In the genomic region with DNA sequence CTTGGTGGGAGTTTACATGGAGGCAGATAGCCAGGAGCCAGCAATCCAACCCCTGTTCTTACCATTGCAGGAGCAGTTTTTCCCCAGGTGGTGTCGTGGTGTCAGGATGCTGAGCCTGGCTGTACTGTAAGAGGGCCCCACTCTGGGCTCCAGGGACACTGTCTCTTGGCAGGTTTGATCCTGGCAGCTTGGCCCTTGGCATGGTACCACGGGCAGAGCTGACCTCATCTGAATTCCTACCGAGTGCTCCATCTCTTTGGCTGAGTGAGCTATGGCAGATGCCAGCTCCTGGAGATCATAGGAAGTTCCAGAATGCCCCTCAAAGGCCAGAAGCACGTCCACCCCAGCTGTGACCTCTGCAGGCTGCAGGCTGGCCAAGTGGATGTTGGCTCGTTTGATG, we compare ENCODE assay signal across 12 mouse cellular contexts. TPM values are rescaled to one million over a fixed set of nuclear protein-coding genes. Genes with fewer than 3 reads are reported as not detected.
DNase-seq lines count a peak whose midpoint lies in the region; ATAC-seq and TF ChIP-seq lines count a peak whose summit lies in the region.
"Had no signal": no experiment of that assay in that cellular context is flagged by ENCODE, and none has a peak within 500 bp of the region (broad histone marks: within the 10 kb centered on the region; RNA-seq: fewer than 3 reads in every experiment).

No protein-coding gene starts in this region.

- H3K27ac ChIP-seq in midbrain, postnatal 0 days (ENCODE audit: low read depth, low read length): no peak overlapping the region
- H3K27ac ChIP-seq in midbrain, embryonic 10.5 days (replicated peaks): no peak overlapping the region
- no peak overlapping the region for H3K27ac ChIP-seq in gastrocnemius, adult 2 months
- H3K27ac ChIP-seq in intestine, postnatal 0 days (ENCODE audit: low read depth, low read length): no peak overlapping the region
- H3K27ac ChIP-seq: forebrain, embryonic 12.5 days; hindbrain, embryonic 15.5 days; liver, embryonic 15.5 days; midbrain, embryonic 13.5 days had no signal

- H3K27me3 ChIP-seq in midbrain, postnatal 0 days (ENCODE audit: insufficient read depth, low read length): no peaks in the 10 kb centered on the region
- H3K27me3 ChIP-seq in midbrain, embryonic 10.5 days (ENCODE audit: low read depth, poor library complexity, severe bottlenecking): no peaks in the 10 kb centered on the region
- no peaks in the 10 kb centered on the region for H3K27me3 ChIP-seq in intestine, postnatal 0 days (replicated peaks; ENCODE audit: control insufficient read depth, insufficient read depth, low read length)
- H3K27me3 ChIP-seq: forebrain, embryonic 12.5 days; hindbrain, embryonic 15.5 days; liver, embryonic 15.5 days; midbrain, embryonic 13.5 days had no signal

- H3K9ac ChIP-seq in midbrain, postnatal 0 days (replicated peaks; ENCODE audit: low read length, poor library complexity, severe bottlenecking): no peak overlapping the region
- H3K9ac ChIP-seq in intestine, postnatal 0 days (ENCODE audit: low read depth, low read length): no peak overlapping the region
- H3K9ac ChIP-seq: forebrain, embryonic 12.5 days; hindbrain, embryonic 15.5 days; liver, embryonic 15.5 days; midbrain, embryonic 13.5 days had no signal

- DNase-seq in adrenal gland, postnatal 14 days: peak; percentile 67
- no peak for DNase-seq in adrenal gland, adult 8-10 months
- DNase-seq in midbrain, postnatal 0 days (ENCODE audit: low spot score): peak; percentile 81
- DNase-seq in midbrain, embryonic 10.5 days (ENCODE audit: low spot score): no peak
- peak; percentile 92 for DNase-seq in gastrocnemius, adult 2 months
- DNase-seq in embryo, embryonic 11 days: no peak
- no peak for DNase-seq in kidney, adult 18-20 months

- no peak for ATAC-seq in midbrain, postnatal 0 days (ENCODE audit: low FRiP score)
- no peak for ATAC-seq in intestine, postnatal 0 days
- ATAC-seq: midbrain, embryonic 13.5 days had no signal

- no peaks in the 10 kb centered on the region for H3K36me3 ChIP-seq in midbrain, postnatal 0 days (ENCODE audit: insufficient read depth, low read length)
- no peaks in the 10 kb centered on the region for H3K36me3 ChIP-seq in midbrain, embryonic 10.5 days
- H3K36me3 ChIP-seq in intestine, postnatal 0 days (ENCODE audit: control insufficient read depth, insufficient read depth): no peaks in the 10 kb centered on the region
- H3K36me3 ChIP-seq: forebrain, embryonic 12.5 days; hindbrain, embryonic 15.5 days; liver, embryonic 15.5 days; midbrain, embryonic 13.5 days had no signal

- intact Hi-C loops in gastrocnemius, adult 2 months (cut with DNase I): loop anchor here (2.0 kb wide), 1 partner anchor 123 kb away; no protein-coding TSS in a partner anchor

- H3K9me3 ChIP-seq in midbrain, postnatal 0 days (ENCODE audit: low read length): no peaks in the 10 kb centered on the region
- H3K9me3 ChIP-seq in midbrain, embryonic 10.5 days (replicated peaks): no peaks in the 10 kb centered on the region
- H3K9me3 ChIP-seq in intestine, postnatal 0 days (ENCODE audit: control insufficient read depth): no peaks in the 10 kb centered on the region
- H3K9me3 ChIP-seq: forebrain, embryonic 12.5 days; hindbrain, embryonic 15.5 days; liver, embryonic 15.5 days; midbrain, embryonic 13.5 days had no signal

- H3K4me1 ChIP-seq in midbrain, postnatal 0 days (ENCODE audit: insufficient read depth, low read length): no peaks in the 10 kb centered on the region
- no peaks in the 10 kb centered on the region for H3K4me1 ChIP-seq in midbrain, embryonic 10.5 days
- H3K4me1 ChIP-seq in intestine, postnatal 0 days (replicated peaks; ENCODE audit: control insufficient read depth, insufficient read depth, low read length): no peaks in the 10 kb centered on the region
- H3K4me1 ChIP-seq: forebrain, embryonic 12.5 days; hindbrain, embryonic 15.5 days; liver, embryonic 15.5 days; midbrain, embryonic 13.5 days had no signal

- no peak overlapping the region for H3K4me3 ChIP-seq in midbrain, postnatal 0 days (ENCODE audit: low read depth, low read length)
- H3K4me3 ChIP-seq in midbrain, embryonic 10.5 days: no peak overlapping the region
- no peak overlapping the region for H3K4me3 ChIP-seq in gastrocnemius, adult 2 months
- no peak overlapping the region for H3K4me3 ChIP-seq in intestine, postnatal 0 days (ENCODE audit: low read depth, low read length)
- H3K4me3 ChIP-seq: forebrain, embryonic 12.5 days; hindbrain, embryonic 15.5 days; liver, embryonic 15.5 days; midbrain, embryonic 13.5 days had no signal

- no peak overlapping the region for H3K4me2 ChIP-seq in midbrain, postnatal 0 days (ENCODE audit: low read depth, low read length, poor library complexity, severe bottlenecking)
- H3K4me2 ChIP-seq in intestine, postnatal 0 days (replicated peaks; ENCODE audit: low read depth): no peak overlapping the region
- H3K4me2 ChIP-seq: forebrain, embryonic 12.5 days; hindbrain, embryonic 15.5 days; liver, embryonic 15.5 days; midbrain, embryonic 13.5 days had no signal

- 0 out of 2 replicates have a peak, but pooled peaks have one; percentile 15 for TF ChIP-seq CTCF in midbrain, postnatal 0 days (IDR thresholded peaks at IDR 0.05)
- peak; percentile 56 for TF ChIP-seq CTCF in gastrocnemius, adult 2 months (IDR thresholded peaks at IDR 0.05)
- no peak for TF ChIP-seq CTCF in intestine, postnatal 0 days (IDR thresholded peaks at IDR 0.05; ENCODE audit: low read depth)

- 58% methylated on average over 5 of the region's 5 CpGs for WGBS in midbrain, postnatal 0 days
- 81% methylated on average over 5 of the region's 5 CpGs for WGBS in midbrain, embryonic 10.5 days
- WGBS in intestine, postnatal 0 days: 56% methylated on average over 5 of the region's 5 CpGs

RNA-seq across cellular contexts. Expression of a gene that starts 57.9 kb away (rescaled TPM):
- 19.3 and 23.0 TPM in 2 replicates for total RNA-seq in adrenal gland, postnatal 14 days (2021)
- 10 to 100 TPM; 24.4 to 27.7 (median 24.6) TPM for total RNA-seq in adrenal gland, adult 8-10 months (2022)
- 27.6 and 31.8 TPM in 2 replicates for total RNA-seq in midbrain, postnatal 0 days (2014; rRNA removed)
- polyA plus RNA-seq in midbrain, postnatal 0 days (2015; fragmentation: Nextera tagmentation; extraction: Ambion mirVana): 2.5 and 2.8 TPM in 2 replicates
- 0.77 and 1.0 TPM in 2 replicates for polyA plus RNA-seq in midbrain, embryonic 10.5 days (2016; fragmentation: Nextera tagmentation; extraction: Ambion mirVana)
- total RNA-seq in gastrocnemius, adult 2 months (2021): 1 to 10 TPM; 6.2 TPM
- polyA plus RNA-seq in intestine, postnatal 0 days (2015; fragmentation: Nextera tagmentation; extraction: Ambion mirVana): 4.3 and 5.4 TPM in 2 replicates

Comparison
In these comparisons a context has a peak if more than half of its experiments do, and no peak if none do; other contexts are left out.
1. DNase-seq: peak in adrenal gland, postnatal 14 days (single experiment), midbrain, postnatal 0 days (single experiment) and gastrocnemius, adult 2 months (single experiment); none in adrenal gland, adult 8-10 months (single experiment), midbrain, embryonic 10.5 days (single experiment), embryo, embryonic 11 days (single experiment) and kidney, adult 18-20 months (single experiment).